In genomic region chr2:30194656-30195055, GRCm38 (mm10) we compare ENCODE assay signal across 18 mouse cellular contexts. TPM values are rescaled to one million over a fixed set of nuclear protein-coding genes. Genes with fewer than 3 reads are reported as not detected.
"Had no signal": no experiment of that assay in that cellular context is flagged by ENCODE, and none has a peak within 500 bp of the region (broad histone marks: within the 10 kb centered on the region; RNA-seq: fewer than 3 reads in every experiment).

No protein-coding gene starts in this region.

- H3K9me3 ChIP-seq: lung, embryonic 15.5 days; midbrain, embryonic 15.5 days; neural tube, embryonic 12.5 days; stomach, embryonic 15.5 days had no signal

- H3K36me3 ChIP-seq: midbrain, embryonic 13.5 days; midbrain, embryonic 15.5 days; neural tube, embryonic 12.5 days; stomach, embryonic 15.5 days had no signal

- H3K4me2 ChIP-seq: lung, embryonic 15.5 days; midbrain, embryonic 11.5 days; midbrain, embryonic 13.5 days; midbrain, embryonic 15.5 days; neural tube, embryonic 12.5 days; stomach, embryonic 15.5 days had no signal

- H3K4me3 ChIP-seq: lung, embryonic 15.5 days; megakaryocyte, embryonic 14.5 days; midbrain, embryonic 13.5 days; midbrain, embryonic 15.5 days; neural tube, embryonic 12.5 days; stomach, embryonic 15.5 days had no signal

- H3K4me1 ChIP-seq: midbrain, embryonic 13.5 days; midbrain, embryonic 15.5 days; neural tube, embryonic 12.5 days; stomach, embryonic 15.5 days had no signal

- ATAC-seq: lung, postnatal 0 days; midbrain, embryonic 13.5 days; midbrain, embryonic 15.5 days had no signal

- H3K27me3 ChIP-seq: lung, embryonic 15.5 days; midbrain, embryonic 13.5 days; midbrain, embryonic 15.5 days; neural tube, embryonic 12.5 days; stomach, embryonic 15.5 days had no signal

- H3K9ac ChIP-seq: lung, embryonic 15.5 days; midbrain, embryonic 13.5 days; midbrain, embryonic 15.5 days; neural tube, embryonic 12.5 days; stomach, embryonic 15.5 days had no signal

- H3K27ac ChIP-seq: lung, embryonic 15.5 days; macrophage; midbrain, embryonic 13.5 days; midbrain, embryonic 15.5 days; neural tube, embryonic 12.5 days; stomach, embryonic 15.5 days had no signal

- DNase-seq: lung, adult 2 months; lung, postnatal 14 days; lung, postnatal 36 days; right cerebral cortex, postnatal 14 days; thymus, adult 2 months; thymus, postnatal 25 days; thymus, postnatal 4 days had no signal

RNA-seq across cellular contexts. Expression of gene Gm28035, which starts 45.7 kb away (rescaled TPM):
- total RNA-seq: megakaryocyte progenitor cell, adult 5-6 weeks; monocyte, adult 5-6 weeks had no signal
